In genomic region chr13:113724881-113725837, GRCm38 (mm10) we compare ENCODE assay signal across 20 mouse cellular contexts.
A peak's percentile ranks its signal among the peaks of the same experiment; 100 is the strongest.
DNase-seq lines count a peak whose midpoint lies in the region; ATAC-seq and TF ChIP-seq lines count a peak whose summit lies in the region.
"Had no signal": no experiment of that assay in that cellular context is flagged by ENCODE, and none has a peak within 500 bp of the region (broad histone marks: within the 10 kb centered on the region; RNA-seq: fewer than 3 reads in every experiment).

No protein-coding gene starts in this region.

- ATAC-seq in hindbrain, embryonic 14.5 days (ENCODE audit: low FRiP score), result peak; percentile 77
- ATAC-seq in hindbrain, embryonic 11.5 days (ENCODE audit: low FRiP score), result no peak
- ATAC-seq in neural tube, embryonic 14.5 days (ENCODE audit: low read depth), result peak; percentile 74; the same call in 1 of the 2 replicates
- no peak for ATAC-seq in kidney, embryonic 14.5 days (ENCODE audit: low FRiP score, low TSS enrichment)
- ATAC-seq in kidney, embryonic 16.5 days (ENCODE audit: low FRiP score, low TSS enrichment), result no peak

- no peaks in the 10 kb centered on the region for H3K9me3 ChIP-seq in hindbrain, embryonic 14.5 days (ENCODE audit: control insufficient read depth, low read length)
- H3K9me3 ChIP-seq in hindbrain, embryonic 11.5 days (ENCODE audit: control insufficient read depth, low read length), result no peaks in the 10 kb centered on the region
- H3K9me3 ChIP-seq in ES-E14 (ENCODE audit: control insufficient read depth, insufficient read depth, low read depth, low read length), result no peaks in the 10 kb centered on the region
- H3K9me3 ChIP-seq in neural tube, embryonic 14.5 days (ENCODE audit: control insufficient read depth, low read length), result no peaks in the 10 kb centered on the region
- H3K9me3 ChIP-seq in kidney, embryonic 14.5 days (ENCODE audit: control insufficient read depth, low read length), result no peaks in the 10 kb centered on the region
- H3K9me3 ChIP-seq in kidney, embryonic 16.5 days (ENCODE audit: low read length), result no peaks in the 10 kb centered on the region
- H3K9me3 ChIP-seq: heart, embryonic 10.5 days had no signal

- peak; percentile 51 for DNase-seq in hindbrain, embryonic 14.5 days (ENCODE audit: low spot score)
- DNase-seq in hindbrain, embryonic 11.5 days (ENCODE audit: low spot score), result no peak
- DNase-seq in ES-E14 (ENCODE audit: low read depth, low spot score), result no peak
- peak; percentile 34 for DNase-seq in brain, adult 2 months (ENCODE audit: low read depth, low spot score)
- DNase-seq: adrenal gland, postnatal 36 days; cerebellum, adult 2 months; cerebellum, postnatal 36 days; kidney, adult 18-20 months; kidney, postnatal 25 days; layer of hippocampus, adult 9-11 months; left cerebral cortex, postnatal 4 days; liver; retina, postnatal 1 day; thymus, adult 2 months had no signal

- H3K27ac ChIP-seq in hindbrain, embryonic 14.5 days, result no peak overlapping the region
- H3K27ac ChIP-seq in hindbrain, embryonic 11.5 days (ENCODE audit: low read depth, low read length), result no peak overlapping the region
- peak overlapping the region; percentile 34; the same call in 1 of the 2 replicates for H3K27ac ChIP-seq in ES-E14 (ENCODE audit: insufficient read depth, low read depth, low read length, poor library complexity, severe bottlenecking)
- H3K27ac ChIP-seq in neural tube, embryonic 14.5 days (ENCODE audit: low read depth, low read length), result no peak overlapping the region
- H3K27ac ChIP-seq in kidney, embryonic 14.5 days (ENCODE audit: low read depth, low read length), result no peak overlapping the region
- H3K27ac ChIP-seq in kidney, embryonic 16.5 days (ENCODE audit: low read length), result no peak overlapping the region
- H3K27ac ChIP-seq: heart, embryonic 10.5 days; left cerebral cortex, adult 2 months had no signal

- no peak overlapping the region for H3K4me3 ChIP-seq in hindbrain, embryonic 14.5 days (replicated peaks; ENCODE audit: low read length)
- H3K4me3 ChIP-seq in hindbrain, embryonic 11.5 days (ENCODE audit: low read depth, low read length), result no peak overlapping the region
- no peak overlapping the region for H3K4me3 ChIP-seq in ES-E14 (ENCODE audit: insufficient read depth in 1 of 2, low read depth in 1 of 2, low read length in 2 of 2, poor library complexity in 1 of 2, severe bottlenecking in 1 of 2)
- no peak overlapping the region for H3K4me3 ChIP-seq in neural tube, embryonic 14.5 days (ENCODE audit: low read depth, low read length)
- no peak overlapping the region for H3K4me3 ChIP-seq in kidney, embryonic 14.5 days (ENCODE audit: low read length)
- no peak overlapping the region for H3K4me3 ChIP-seq in kidney, embryonic 16.5 days (ENCODE audit: low read length)
- H3K4me3 ChIP-seq: heart, embryonic 10.5 days; left cerebral cortex, adult 2 months; megakaryocyte, embryonic 14.5 days had no signal

- H3K27me3 ChIP-seq in hindbrain, embryonic 14.5 days (ENCODE audit: control insufficient read depth, insufficient read depth, low read length), result no peaks in the 10 kb centered on the region
- no peaks in the 10 kb centered on the region for H3K27me3 ChIP-seq in hindbrain, embryonic 11.5 days (ENCODE audit: control insufficient read depth, insufficient read depth, low read length)
- H3K27me3 ChIP-seq in neural tube, embryonic 14.5 days (ENCODE audit: control insufficient read depth, insufficient read depth, low read length), result no peaks in the 10 kb centered on the region
- H3K27me3 ChIP-seq in kidney, embryonic 14.5 days (ENCODE audit: control insufficient read depth, insufficient read depth, low read length), result no peaks in the 10 kb centered on the region
- H3K27me3 ChIP-seq in kidney, embryonic 16.5 days (ENCODE audit: insufficient read depth, low read length), result no peaks in the 10 kb centered on the region
- H3K27me3 ChIP-seq: megakaryocyte, embryonic 14.5 days had no signal

- H3K4me2 ChIP-seq in hindbrain, embryonic 14.5 days (replicated peaks), result no peak overlapping the region
- no peak overlapping the region for H3K4me2 ChIP-seq in hindbrain, embryonic 11.5 days (replicated peaks; ENCODE audit: low read depth, low read length)
- H3K4me2 ChIP-seq in neural tube, embryonic 14.5 days (ENCODE audit: low read depth, low read length), result no peak overlapping the region
- H3K4me2 ChIP-seq in kidney, embryonic 14.5 days (replicated peaks; ENCODE audit: low read depth, low read length), result no peak overlapping the region
- H3K4me2 ChIP-seq in kidney, embryonic 16.5 days (replicated peaks; ENCODE audit: low read depth, low read length), result no peak overlapping the region

- 67% methylated on average over 6 of the region's 6 CpGs for WGBS in hindbrain, embryonic 14.5 days
- WGBS in hindbrain, embryonic 11.5 days, result 84% methylated on average over 6 of the region's 6 CpGs
- WGBS in neural tube, embryonic 14.5 days, result 53% methylated on average over 6 of the region's 6 CpGs
- 76% methylated on average over 6 of the region's 6 CpGs for WGBS in kidney, embryonic 14.5 days
- 76% methylated on average over 6 of the region's 6 CpGs for WGBS in kidney, embryonic 16.5 days

- H3K4me1 ChIP-seq in hindbrain, embryonic 14.5 days (replicated peaks; ENCODE audit: control insufficient read depth, insufficient read depth, low read length), result peaks cover 11% of the 10 kb centered on the region; the same call in 1 of the 2 replicates
- H3K4me1 ChIP-seq in hindbrain, embryonic 11.5 days (replicated peaks; ENCODE audit: control insufficient read depth, insufficient read depth, low read length), result no peaks in the 10 kb centered on the region
- H3K4me1 ChIP-seq in ES-E14 (ENCODE audit: control insufficient read depth in 2 of 2, insufficient read depth in 2 of 2, low read length in 2 of 2, poor library complexity in 1 of 2), result peaks cover 8 to 10% of the 10 kb centered on the region in 2 experiments
- no peaks in the 10 kb centered on the region for H3K4me1 ChIP-seq in neural tube, embryonic 14.5 days (ENCODE audit: control insufficient read depth, insufficient read depth, low read length)
- 0 out of 2 replicates have a peak, but pooled peaks cover 3% of the 10 kb centered on the region for H3K4me1 ChIP-seq in kidney, embryonic 14.5 days (ENCODE audit: control insufficient read depth, insufficient read depth, low read length)
- H3K4me1 ChIP-seq in kidney, embryonic 16.5 days (ENCODE audit: insufficient read depth, low read length), result peaks cover 3% of the 10 kb centered on the region; the same call in 1 of the 2 replicates
- H3K4me1 ChIP-seq: heart, embryonic 10.5 days; megakaryocyte, embryonic 14.5 days had no signal

- no peaks in the 10 kb centered on the region for H3K36me3 ChIP-seq in hindbrain, embryonic 14.5 days (replicated peaks; ENCODE audit: control insufficient read depth, insufficient read depth)
- no peaks in the 10 kb centered on the region for H3K36me3 ChIP-seq in hindbrain, embryonic 11.5 days (ENCODE audit: control insufficient read depth, insufficient read depth, low read length)
- peaks cover 3% of the 10 kb centered on the region; the same call in 1 of the 2 replicates for H3K36me3 ChIP-seq in ES-E14 (ENCODE audit: control insufficient read depth, insufficient read depth, low read length, poor library complexity, severe bottlenecking)
- no peaks in the 10 kb centered on the region for H3K36me3 ChIP-seq in neural tube, embryonic 14.5 days (ENCODE audit: control insufficient read depth, insufficient read depth, low read length)
- H3K36me3 ChIP-seq in kidney, embryonic 14.5 days (ENCODE audit: control insufficient read depth, insufficient read depth, low read length), result no peaks in the 10 kb centered on the region
- H3K36me3 ChIP-seq in kidney, embryonic 16.5 days (ENCODE audit: insufficient read depth, low read length), result no peaks in the 10 kb centered on the region
- H3K36me3 ChIP-seq: heart, embryonic 10.5 days had no signal

- in situ Hi-C loops in ES-E14 (cut with MboI; ENCODE audit: low sequenced_read_pairs in 2 of 2, unreplicated experiment in 2 of 2), result no loop called here

- no peak overlapping the region for H3K9ac ChIP-seq in hindbrain, embryonic 14.5 days
- H3K9ac ChIP-seq in hindbrain, embryonic 11.5 days (ENCODE audit: low read depth, low read length), result no peak overlapping the region
- no peak overlapping the region for H3K9ac ChIP-seq in ES-E14 (ENCODE audit: insufficient read depth, low read depth, low read length, poor library complexity, severe bottlenecking)
- H3K9ac ChIP-seq in neural tube, embryonic 14.5 days (replicated peaks; ENCODE audit: low read depth, low read length), result no peak overlapping the region
- H3K9ac ChIP-seq in kidney, embryonic 14.5 days (ENCODE audit: low read depth, low read length), result no peak overlapping the region
- H3K9ac ChIP-seq in kidney, embryonic 16.5 days (replicated peaks; ENCODE audit: low read length), result no peak overlapping the region

TF ChIP-seq in ES-E14, 5 proteins besides CTCF, POLR2A, EP300 and RAD21:
- TF ChIP-seq MAFK (IDR thresholded peaks at IDR 0.05; ENCODE audit: insufficient read depth, low read depth, low read length), result no peak
- TF ChIP-seq HCFC1 (IDR thresholded peaks at IDR 0.05; ENCODE audit: borderline replicate concordance, insufficient read depth, low read length), result no peak
- TF ChIP-seq CHD2 (IDR thresholded peaks at IDR 0.05; ENCODE audit: low read depth, low read length), result peak; percentile 11; the same call in 1 of the 2 replicates
- TF ChIP-seq ZNF384 (IDR thresholded peaks at IDR 0.05; ENCODE audit: low read depth, low read length), result peak; percentile 81
- TF ChIP-seq ZC3H11A (IDR thresholded peaks at IDR 0.05; ENCODE audit: borderline replicate concordance, low read depth, low read length), result no peak

Comparison
In these comparisons a context has a peak if more than half of its experiments do, and no peak if none do; other contexts are left out.
1. ATAC-seq: peak in hindbrain, embryonic 14.5 days (single experiment) and neural tube, embryonic 14.5 days (single experiment); none in hindbrain, embryonic 11.5 days (single experiment), kidney, embryonic 14.5 days (single experiment) and kidney, embryonic 16.5 days (single experiment).
2. DNase-seq: peak in hindbrain, embryonic 14.5 days (single experiment) and brain, adult 2 months (single experiment); none in hindbrain, embryonic 11.5 days (single experiment) and ES-E14 (single experiment).